Mouse (Mus musculus) G1E (cell line): ENCODE results near the gene Fam189a1.

Experiments
- CTCF ChIP-seq: IDR thresholded peaks from 2 replicates; pipeline ENCODE4 v1.5.1; 2012; ENCODE audit warnings: low read depth, low read length, inconsistent platforms, mixed read lengths
- TAL1 ChIP-seq: conservative IDR thresholded peaks from 2 replicates; pipeline ENCODE4 v1.6.1; 2012; ENCODE audit warnings: low read depth, low read length, inconsistent platforms, mixed read lengths

- no peak for TF ChIP-seq CTCF
- TF ChIP-seq TAL1, result no peak
Observed at GRCm38 (mm10) chr7:64839801-64840575, 316.4 kb downstream of the Fam189a1 start.
